Mouse (Mus musculus) liver, adult 2 months (tissue): ENCODE data around the gene Cenpu. TPM values are rescaled to one million over a fixed set of nuclear protein-coding genes. Genes with fewer than 3 reads are reported as not detected.

ENCODE experiments used
- DNase-seq: peaks from one replicate; pipeline ENCODE4 v3.0.0-alpha.2; 2011; ENCODE audit warnings: low read depth, low spot score; ENCODE audit errors: extremely low read depth
- H3K27ac ChIP-seq: fragments of 200-500 bp; replicated peaks from 2 replicates; pipeline ENCODE4 v1.5.1; 2012; ENCODE audit warnings: low read depth, mild to moderate bottlenecking, control low read depth, inconsistent platforms, low read length; ENCODE audit not compliant: insufficient read depth
- H3K27me3 ChIP-seq: fragments of 200-500 bp; 2 replicates; pipeline ENCODE4 v1.6.1; 2012; ENCODE audit warnings: mild to moderate bottlenecking, moderate library complexity, low read length, inconsistent platforms; ENCODE audit not compliant: control insufficient read depth, insufficient read depth
- H3K36me3 ChIP-seq: fragments of 200-500 bp; 2 replicates; pipeline ENCODE4 v1.6.1; 2012; ENCODE audit warnings: low read length, inconsistent platforms; ENCODE audit not compliant: control insufficient read depth, insufficient read depth
- H3K4me1 ChIP-seq: fragments of 200-500 bp; 2 replicates; pipeline ENCODE4 v1.6.1; 2011; ENCODE audit warnings: low read length; ENCODE audit not compliant: control insufficient read depth, insufficient read depth
- H3K4me3 ChIP-seq: fragments of 200-500 bp; 2 replicates; pipeline ENCODE4 v1.5.1; 2011; ENCODE audit warnings: low read depth, mild to moderate bottlenecking, control low read depth, low read length, moderate library complexity; ENCODE audit not compliant: insufficient read depth
- H3K79me2 ChIP-seq: fragments of 200-500 bp; 2 replicates; pipeline ENCODE4 v1.6.1; 2012; ENCODE audit warnings: inconsistent platforms, mild to moderate bottlenecking, low read length, moderate library complexity; ENCODE audit not compliant: control insufficient read depth, insufficient read depth
- H3K9ac ChIP-seq: fragments of 200-500 bp; 2 replicates; pipeline ENCODE4 v1.6.1; 2012; ENCODE audit warnings: low read depth, mild to moderate bottlenecking, control low read depth, inconsistent platforms, low read length
- CTCF ChIP-seq: fragments of 200-500 bp; IDR thresholded peaks from 2 replicates; pipeline ENCODE4 v1.5.1; 2011; ENCODE audit warnings: low read depth, low read length, control low read depth
- POLR2A ChIP-seq: fragments of 200-500 bp; IDR thresholded peaks from 2 replicates; pipeline ENCODE4 v1.6.1; 2011; ENCODE audit warnings: low read length, control low read depth; ENCODE audit not compliant: insufficient read depth; ENCODE audit errors: extremely low read depth
- WGBS: fragments of 180-500 bp; shearing (Covaris S2); methylation state at CpG from one replicate; pipeline ENCODE4 v1.1.7; 2018; 5-methylcytosine and 5-hydroxymethylcytosine counted together
- polyA plus RNA-seq: library from polyadenylated mRNA; depleted of rRNA; stranded (reverse); fragments of >200 nt; gene quantifications from 2 replicates; pipeline ENCODE4 v1.2.3, GENCODE M21; 2012
- total RNA-seq: library from RNA; depleted of rRNA; stranded (reverse); fragments of >200 nt; gene quantifications from 2 replicates; pipeline ENCODE4 v1.2.3, GENCODE M21; 2014

The Cenpu gene
- total and polyA plus RNA-seq, 2 experiments = 0.44 to 0.65 TPM

DNA sequence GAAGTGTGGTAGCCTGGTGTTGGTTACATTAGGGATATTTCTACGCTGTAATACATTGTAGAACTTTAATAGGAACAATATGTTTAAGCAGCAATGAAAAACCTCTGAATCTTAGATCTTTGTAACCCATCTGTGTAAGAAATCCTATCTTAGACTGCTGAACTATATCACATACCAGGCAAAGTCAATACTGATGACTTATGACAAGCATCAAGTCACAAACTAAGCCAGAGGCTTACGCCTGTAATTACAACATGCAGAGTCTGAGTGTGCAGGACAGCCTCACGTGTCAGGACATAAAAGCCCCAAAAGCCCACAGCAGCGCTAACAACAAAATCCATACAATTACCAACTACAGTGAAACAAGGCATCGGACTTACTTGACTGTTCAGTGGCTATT, 51.8 kb downstream of the Cenpu start:
- DNase-seq = no peak
- H3K79me2 ChIP-seq = no peaks in the 10 kb centered on the region
- H3K36me3 ChIP-seq = peaks cover 8% of the 10 kb centered on the region
- TF ChIP-seq CTCF (no peak), POLR2A (no peak)
- no peak overlapping the region for H3K4me3 ChIP-seq
- no peak overlapping the region for H3K9ac ChIP-seq
- no peaks in the 10 kb centered on the region for H3K27me3 ChIP-seq
- H3K4me1 ChIP-seq = 0 out of 2 replicates have a peak, but pooled peaks cover 3% of the 10 kb centered on the region
- H3K27ac ChIP-seq = no peak overlapping the region
- 97% methylated on average over 5 of the region's 5 CpGs for WGBS

DNA sequence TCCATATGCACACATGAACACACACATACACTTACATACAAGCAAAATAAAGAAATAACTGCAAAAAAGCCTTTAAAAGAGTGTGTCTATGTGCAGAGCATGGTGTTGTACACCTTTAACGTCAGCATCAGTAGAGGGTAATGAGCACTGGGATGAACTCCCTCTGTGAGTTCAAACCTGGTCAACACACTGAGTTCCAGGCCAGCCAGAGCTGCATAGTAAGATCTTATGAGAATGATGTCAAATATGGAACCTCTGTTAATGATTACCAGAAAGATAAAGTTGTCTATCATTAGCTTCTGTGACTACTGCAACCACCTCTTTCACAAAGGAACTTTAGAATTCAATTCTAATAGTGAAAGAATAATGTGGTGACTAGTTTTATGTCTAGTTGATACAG, 55.1 kb downstream of the Cenpu start:
- no peak overlapping the region for H3K27ac ChIP-seq
- peaks cover 4% of the 10 kb centered on the region for H3K36me3 ChIP-seq
- TF ChIP-seq POLR2A (no peak), CTCF (no peak)

DNA sequence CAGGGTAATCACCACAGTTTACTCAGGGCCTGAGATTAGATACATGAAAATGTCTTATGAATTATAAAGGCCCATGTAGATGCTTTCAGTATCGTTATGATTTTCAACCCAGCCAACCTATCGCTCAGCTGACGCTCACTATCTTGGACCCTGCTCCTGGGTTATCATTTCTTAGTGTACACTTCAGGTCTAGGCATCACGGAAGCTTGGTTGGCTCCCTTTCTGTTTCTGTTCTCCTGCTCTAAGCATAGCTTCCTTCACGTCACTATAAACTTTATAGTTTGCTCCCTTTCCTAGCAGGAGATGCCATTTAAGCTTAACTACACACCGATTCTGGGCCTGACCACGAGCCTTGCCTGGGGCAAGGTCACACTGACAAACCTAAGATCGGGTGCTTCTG, 59.7 kb downstream of the Cenpu start:
- Histone ChIP-seq H3K27me3 (no peaks in the 10 kb centered on the region), H3K4me3 (no peak overlapping the region), H3K27ac (no peak overlapping the region), H3K4me1 (peaks cover 4% of the 10 kb centered on the region; the same call in 1 of the 2 replicates), H3K36me3 (no peaks in the 10 kb centered on the region; the same call in none of the 2 replicates), H3K79me2 (no peaks in the 10 kb centered on the region), H3K9ac (no peak overlapping the region)
- 93% methylated on average over 8 of the region's 8 CpGs for WGBS
- no peak for TF ChIP-seq CTCF
- TF ChIP-seq POLR2A = no peak
- no peak for DNase-seq

More for the DNA sequence above, 55.1 kb downstream of the Cenpu start:
- Histone ChIP-seq H3K4me3 (no peak overlapping the region), H3K4me1 (0 out of 2 replicates have a peak, but pooled peaks cover 3% of the 10 kb centered on the region), H3K79me2 (no peaks in the 10 kb centered on the region), H3K27me3 (no peaks in the 10 kb centered on the region), H3K9ac (no peak overlapping the region)
- DNase-seq = peak; percentile 83
- 16% methylated on average over 1 of the region's 1 CpGs for WGBS

DNA sequence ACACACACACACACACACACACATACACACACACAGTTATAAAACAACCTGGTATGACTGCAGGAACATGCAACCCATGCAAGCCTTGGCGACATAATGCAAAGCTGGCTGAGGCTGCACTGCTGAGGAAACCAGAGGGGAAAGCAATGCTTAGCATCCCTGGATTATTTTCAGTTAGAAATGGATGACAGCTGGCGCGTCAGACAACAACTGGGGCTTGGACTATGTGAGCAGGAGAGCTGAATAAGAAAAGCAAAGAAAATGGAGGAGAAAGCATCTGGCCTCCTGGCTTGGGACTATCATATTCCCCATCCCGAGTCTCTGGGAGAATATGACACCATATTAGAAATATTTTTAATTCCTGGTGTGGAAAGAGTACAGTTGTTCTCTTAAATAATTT, 61.1 kb downstream of the Cenpu start:
- no peak for DNase-seq
- no peaks in the 10 kb centered on the region for H3K27me3 ChIP-seq
- H3K27ac ChIP-seq = no peak overlapping the region
- TF ChIP-seq CTCF (no peak), POLR2A (no peak)
- WGBS = 93% methylated on average over 4 of the region's 4 CpGs
- H3K36me3 ChIP-seq = no peaks in the 10 kb centered on the region; the same call in none of the 2 replicates
- no peak overlapping the region for H3K9ac ChIP-seq
- H3K4me3 ChIP-seq = no peak overlapping the region
- H3K4me1 ChIP-seq = peaks cover 2% of the 10 kb centered on the region; the same call in 1 of the 2 replicates
- no peaks in the 10 kb centered on the region for H3K79me2 ChIP-seq

DNA sequence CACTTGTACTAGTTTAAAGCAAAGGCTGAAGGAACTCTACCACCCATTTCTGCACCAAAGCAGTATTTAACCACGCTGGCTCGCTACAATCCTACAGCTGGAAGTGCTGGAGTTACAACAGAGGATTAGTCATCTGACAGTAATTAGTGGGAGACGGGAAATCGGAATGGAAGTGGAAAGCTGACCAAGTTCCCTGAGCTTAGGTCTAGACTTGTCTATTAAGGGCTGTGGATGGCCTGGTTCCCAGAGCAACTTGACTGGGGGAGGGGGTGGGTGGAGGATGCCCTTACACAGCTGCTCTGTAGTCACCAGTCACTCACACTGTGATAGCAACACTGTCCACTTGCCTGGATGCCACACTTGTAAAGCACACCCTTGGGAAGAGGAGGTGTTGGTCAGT, 61.5 kb downstream of the Cenpu start:
- no peak overlapping the region for H3K9ac ChIP-seq
- H3K27me3 ChIP-seq = no peaks in the 10 kb centered on the region
- no peak overlapping the region for H3K27ac ChIP-seq
- 81% methylated on average over 4 of the region's 4 CpGs for WGBS
- no peak overlapping the region for H3K4me3 ChIP-seq
- H3K79me2 ChIP-seq = peaks cover 2% of the 10 kb centered on the region; the same call in 1 of the 2 replicates
- no peaks in the 10 kb centered on the region; the same call in none of the 2 replicates for H3K36me3 ChIP-seq
- peaks cover 6% of the 10 kb centered on the region; the same call in 1 of the 2 replicates for H3K4me1 ChIP-seq
- no peak for DNase-seq
- TF ChIP-seq CTCF (no peak), POLR2A (no peak)

DNA sequence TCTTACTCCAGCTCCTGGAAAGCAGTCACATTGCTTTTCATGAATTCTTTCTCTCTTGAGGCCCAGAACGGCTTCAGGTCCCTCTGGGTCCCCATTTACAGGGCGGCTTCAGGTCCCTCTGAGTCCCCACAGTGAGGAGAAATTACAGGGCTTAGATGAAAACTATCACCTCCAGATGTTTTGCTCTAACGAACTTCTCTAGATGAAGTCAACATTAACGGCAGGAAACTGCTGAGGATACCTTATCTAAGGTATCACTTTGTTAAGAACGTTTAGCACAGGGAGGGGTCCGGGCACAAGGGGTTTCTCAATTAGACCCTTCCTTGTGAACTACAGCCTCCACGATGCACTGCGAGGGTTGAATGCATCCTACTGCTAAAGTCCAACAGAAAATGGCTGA, 64.1 kb downstream of the Cenpu start:
- H3K9ac ChIP-seq = no peak overlapping the region
- H3K4me1 ChIP-seq = peaks cover 10% of the 10 kb centered on the region; the same call in 1 of the 2 replicates
- H3K4me3 ChIP-seq = no peak overlapping the region
- peaks cover 6% of the 10 kb centered on the region; the same call in 1 of the 2 replicates for H3K79me2 ChIP-seq
- H3K27me3 ChIP-seq = no peaks in the 10 kb centered on the region
- WGBS = 81% methylated on average over 8 of the region's 8 CpGs
- DNase-seq = no peak
- H3K27ac ChIP-seq = no peak overlapping the region
- TF ChIP-seq POLR2A (no peak), CTCF (no peak)
- H3K36me3 ChIP-seq = no peaks in the 10 kb centered on the region; the same call in 1 of the 2 replicates
